ENCODE assay signal across 8 mouse cellular contexts in the genomic region with DNA sequence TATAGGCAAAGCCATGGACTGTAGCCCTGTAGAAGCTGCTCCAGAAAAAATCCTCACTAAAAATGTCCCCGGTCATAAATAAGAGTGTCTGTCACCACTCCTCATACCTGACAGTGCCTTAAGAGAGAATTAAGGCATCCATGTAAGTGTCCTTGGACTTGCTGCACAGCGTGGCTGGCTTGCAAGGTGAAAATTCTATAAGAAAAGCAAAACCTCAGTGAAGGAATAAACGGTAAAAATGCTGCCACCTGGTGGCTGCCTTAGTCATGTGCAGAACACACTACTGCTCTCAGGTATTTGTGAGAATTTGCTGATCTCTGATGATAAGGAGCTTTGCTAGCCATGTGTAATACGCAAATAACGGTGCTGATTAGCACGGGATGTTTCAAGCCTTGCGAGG.
A peak's percentile ranks its signal among the peaks of the same experiment; 100 is the strongest.
DNase-seq lines count a peak whose midpoint lies in the region; ATAC-seq and TF ChIP-seq lines count a peak whose summit lies in the region.

No protein-coding gene starts in this region.

- H3K4me2 ChIP-seq in intestine, embryonic 14.5 days (ENCODE audit: low read length), result no peak overlapping the region
- no peak overlapping the region for H3K4me2 ChIP-seq in intestine, embryonic 15.5 days (replicated peaks)
- no peak overlapping the region for H3K4me2 ChIP-seq in midbrain, embryonic 11.5 days

- peak; percentile 77 for DNase-seq in intestine, embryonic 14.5 days (ENCODE audit: low spot score)
- DNase-seq in MEL (ENCODE audit: low read depth, low spot score), result peak; percentile 39
- DNase-seq in cerebellum, adult 8-10 months, result peak; percentile 69
- DNase-seq in frontal cortex, postnatal 25 days (ENCODE audit: low spot score in 2 of 2), result peak; percentile 57 to 63
- peak; percentile 61 to 68 for DNase-seq in layer of hippocampus, postnatal 14 days (ENCODE audit: low spot score in 2 of 2)
- peak; percentile 92 for DNase-seq in midbrain, embryonic 11.5 days (ENCODE audit: low spot score, missing footprints)
- DNase-seq in thymus, postnatal 14 days, result peak; percentile 13

- no peak overlapping the region for H3K27ac ChIP-seq in intestine, embryonic 14.5 days (ENCODE audit: low read depth)
- no peak overlapping the region for H3K27ac ChIP-seq in intestine, embryonic 15.5 days
- H3K27ac ChIP-seq in MEL (ENCODE audit: control insufficient read depth, low read depth, low read length), result no peak overlapping the region
- H3K27ac ChIP-seq in midbrain, embryonic 11.5 days (ENCODE audit: low read depth, low read length), result no peak overlapping the region

- no peaks in the 10 kb centered on the region for H3K79me2 ChIP-seq in MEL (ENCODE audit: control insufficient read depth, insufficient read depth, low read length, poor library complexity)

- no peak for TF ChIP-seq POLR2A in MEL (IDR thresholded peaks at IDR 0.05; ENCODE audit: control insufficient read depth in 1 of 2, insufficient read depth in 1 of 2, low read depth in 1 of 2, low read length in 2 of 2, poor library complexity in 1 of 2)

- no peak for TF ChIP-seq EP300 in MEL (IDR thresholded peaks at IDR 0.05; ENCODE audit: low read depth in 1 of 2, low read length in 2 of 2)

- TF ChIP-seq RAD21 in MEL (IDR thresholded peaks at IDR 0.05; ENCODE audit: low read depth, low read length), result peak; percentile 46

- H3K4me1 ChIP-seq in intestine, embryonic 14.5 days (replicated peaks; ENCODE audit: control insufficient read depth, insufficient read depth, low read length), result no peaks in the 10 kb centered on the region
- H3K4me1 ChIP-seq in intestine, embryonic 15.5 days (replicated peaks), result no peaks in the 10 kb centered on the region
- H3K4me1 ChIP-seq in MEL (ENCODE audit: control insufficient read depth in 1 of 2, insufficient read depth in 2 of 2, low read length in 2 of 2), result no peaks in the 10 kb centered on the region
- H3K4me1 ChIP-seq in midbrain, embryonic 11.5 days (ENCODE audit: control insufficient read depth, insufficient read depth, low read length), result no peaks in the 10 kb centered on the region

- peak; percentile 57 to 60 (median 60) for TF ChIP-seq CTCF in MEL (IDR thresholded peaks at IDR 0.05 in 2 of 3, conservative IDR thresholded peaks at IDR 0.05 in 1 of 3; ENCODE audit: control insufficient read depth in 1 of 3, insufficient read depth in 1 of 3, low read depth in 2 of 3, low read length in 3 of 3, poor library complexity in 1 of 3, severe bottlenecking in 1 of 3)

- ATAC-seq in intestine, embryonic 14.5 days (replicated peaks; ENCODE audit: low FRiP score, low TSS enrichment, low read depth), result no peak
- no peak for ATAC-seq in intestine, embryonic 15.5 days
- no peak for ATAC-seq in midbrain, embryonic 11.5 days (ENCODE audit: low FRiP score)

- H3K36me3 ChIP-seq in intestine, embryonic 14.5 days (ENCODE audit: control insufficient read depth, insufficient read depth, low read length), result no peaks in the 10 kb centered on the region
- H3K36me3 ChIP-seq in intestine, embryonic 15.5 days, result no peaks in the 10 kb centered on the region
- no peaks in the 10 kb centered on the region for H3K36me3 ChIP-seq in MEL (ENCODE audit: control insufficient read depth in 1 of 2, insufficient read depth in 2 of 2, low read length in 2 of 2)
- no peaks in the 10 kb centered on the region for H3K36me3 ChIP-seq in midbrain, embryonic 11.5 days (ENCODE audit: control insufficient read depth, insufficient read depth, low read length)

- WGBS in intestine, embryonic 14.5 days, result 24% methylated on average over 7 of the region's 7 CpGs
- 31% methylated on average over 7 of the region's 7 CpGs for WGBS in intestine, embryonic 15.5 days
- 37% methylated on average over 7 of the region's 7 CpGs for WGBS in midbrain, embryonic 11.5 days

- no peak overlapping the region for H3K9ac ChIP-seq in intestine, embryonic 14.5 days (ENCODE audit: low read length)
- no peak overlapping the region for H3K9ac ChIP-seq in intestine, embryonic 15.5 days
- H3K9ac ChIP-seq in MEL (ENCODE audit: control insufficient read depth, low read depth, low read length, poor library complexity, severe bottlenecking), result no peak overlapping the region
- H3K9ac ChIP-seq in midbrain, embryonic 11.5 days (ENCODE audit: low read length), result no peak overlapping the region

- H3K9me3 ChIP-seq in intestine, embryonic 14.5 days (ENCODE audit: control insufficient read depth, low read length), result no peaks in the 10 kb centered on the region
- H3K9me3 ChIP-seq in intestine, embryonic 15.5 days, result no peaks in the 10 kb centered on the region
- H3K9me3 ChIP-seq in MEL (replicated peaks; ENCODE audit: insufficient read depth, low read length), result no peaks in the 10 kb centered on the region
- H3K9me3 ChIP-seq in midbrain, embryonic 11.5 days (ENCODE audit: control insufficient read depth, low read length), result no peaks in the 10 kb centered on the region

- no peaks in the 10 kb centered on the region for H3K27me3 ChIP-seq in intestine, embryonic 14.5 days (replicated peaks; ENCODE audit: control insufficient read depth, insufficient read depth, low read length)
- H3K27me3 ChIP-seq in intestine, embryonic 15.5 days (replicated peaks), result no peaks in the 10 kb centered on the region
- no peaks in the 10 kb centered on the region for H3K27me3 ChIP-seq in MEL (ENCODE audit: control insufficient read depth in 1 of 2, insufficient read depth in 2 of 2, low read length in 2 of 2)
- H3K27me3 ChIP-seq in midbrain, embryonic 11.5 days (ENCODE audit: control insufficient read depth, insufficient read depth, low read length), result no peaks in the 10 kb centered on the region

- H3K4me3 ChIP-seq in intestine, embryonic 14.5 days (ENCODE audit: low read depth, low read length), result no peak overlapping the region
- no peak overlapping the region for H3K4me3 ChIP-seq in intestine, embryonic 15.5 days (replicated peaks)
- H3K4me3 ChIP-seq in MEL (ENCODE audit: control insufficient read depth in 1 of 2, insufficient read depth in 1 of 2, low read depth in 2 of 2, low read length in 2 of 2), result no peak overlapping the region
- H3K4me3 ChIP-seq in midbrain, embryonic 11.5 days (ENCODE audit: low read depth, low read length), result no peak overlapping the region

TF ChIP-seq in MEL, 35 proteins besides CTCF, POLR2A, EP300 and RAD21:
- TF ChIP-seq TBP (IDR thresholded peaks at IDR 0.05; ENCODE audit: low read depth, low read length) (no peak), SMC3 (IDR thresholded peaks at IDR 0.05; ENCODE audit: low read depth, low read length) (peak; percentile 68)

Comparison
In these comparisons a context has a peak if more than half of its experiments do, and no peak if none do; other contexts are left out.
1. DNase-seq: peak in every context shown above with its lines; median percentile 92 in midbrain, embryonic 11.5 days; 77 in intestine, embryonic 14.5 days; 69 in cerebellum, adult 8-10 months; 64 in layer of hippocampus, postnatal 14 days; 60 in frontal cortex, postnatal 25 days; 39 in MEL; 13 in thymus, postnatal 14 days.